Mouse (Mus musculus) intestine, postnatal 0 days (tissue): ENCODE measurements around the gene Tmem127. TPM values are rescaled to one million over a fixed set of nuclear protein-coding genes. Genes with fewer than 3 reads are reported as not detected.

Source experiments
- ATAC-seq: fragments of 200-750 bp; cut with Nextera tagmentation; 2 replicates; pipeline ENCODE4 v1.8.0; 2017; ENCODE audit warnings: mild to moderate bottlenecking, moderate TSS enrichment, moderate library complexity
- H3K27ac ChIP-seq: fragments of 300-500 bp; sonication (generic); 2 replicates; pipeline ENCODE4 v1.5.1; 2014; ENCODE audit warnings: mild to moderate bottlenecking, low read depth, low read length, moderate library complexity
- H3K27me3 ChIP-seq: fragments of 300-500 bp; sonication (generic); replicated peaks from 2 replicates; pipeline ENCODE4 v1.6.1; 2014; ENCODE audit warnings: low read length, mixed read lengths; ENCODE audit not compliant: control insufficient read depth, insufficient read depth
- H3K36me3 ChIP-seq: fragments of 300-500 bp; sonication (generic); 2 replicates; pipeline ENCODE4 v1.6.1; 2014; ENCODE audit warnings: mild to moderate bottlenecking, moderate library complexity; ENCODE audit not compliant: control insufficient read depth, insufficient read depth
- H3K4me1 ChIP-seq: fragments of 300-500 bp; sonication (generic); replicated peaks from 2 replicates; pipeline ENCODE4 v1.6.1; 2014; ENCODE audit warnings: antibody characterized with exemption, low read length, mixed read lengths; ENCODE audit not compliant: control insufficient read depth, insufficient read depth
- H3K4me2 ChIP-seq: fragments of 300-500 bp; sonication (generic); replicated peaks from 2 replicates; pipeline ENCODE4 v1.6.1; 2014; ENCODE audit warnings: low read depth, mild to moderate bottlenecking, moderate library complexity
- H3K4me3 ChIP-seq: fragments of 300-500 bp; sonication (generic); 2 replicates; pipeline ENCODE4 v1.5.1; 2014; ENCODE audit warnings: low read depth, low read length
- H3K9ac ChIP-seq: fragments of 300-500 bp; sonication (generic); 2 replicates; pipeline ENCODE4 v1.6.1; 2014; ENCODE audit warnings: mild to moderate bottlenecking, low read depth, low read length
- H3K9me3 ChIP-seq: fragments of 300-500 bp; sonication (generic); 2 replicates; pipeline ENCODE4 v1.6.1; 2016; ENCODE audit warnings: mixed run types; ENCODE audit not compliant: control insufficient read depth
- CTCF ChIP-seq: sonication (generic); IDR thresholded peaks from 2 replicates; pipeline ENCODE4 v1.5.1; 2016; ENCODE audit warnings: low read depth, mild to moderate bottlenecking, control low read depth, antibody characterized with exemption, moderate library complexity
- WGBS: fragments of 180-500 bp; shearing (Covaris S2); extraction: QIAGEN DNeasy Blood & Tissue Kit; methylation state at CpG from one replicate; pipeline ENCODE4 v1.1.7; 2014; 5-methylcytosine and 5-hydroxymethylcytosine counted together
- polyA plus RNA-seq: library from polyadenylated mRNA; unstranded; fragments of >200 nt; fragmentation: Nextera tagmentation; extraction: Ambion mirVana; gene quantifications from 2 replicates; pipeline ENCODE4 v1.2.1, GENCODE M21; 2015

The Tmem127 gene
- polyA plus RNA-seq, 1 experiment from 2014 or later = 32.8 TPM

GRCm38 (mm10) chr2:127210701-127211100 lies 37.0 kb upstream of the Tmem127 start:
- H3K36me3 ChIP-seq = peaks cover 60% of the 10 kb centered on the region
- WGBS = 94% methylated on average over 11 of the region's 11 CpGs

GRCm38 (mm10) chr2:127217746-127218145 lies 30.0 kb upstream of the Tmem127 start:
- Histone ChIP-seq H3K9me3 (no peaks in the 10 kb centered on the region), H3K27ac (no peak overlapping the region), H3K4me1 (no peaks in the 10 kb centered on the region), H3K36me3 (peaks cover 93% of the 10 kb centered on the region), H3K4me2 (no peak overlapping the region), H3K27me3 (no peaks in the 10 kb centered on the region), H3K9ac (no peak overlapping the region), H3K4me3 (no peak overlapping the region)
- no peak for ATAC-seq
- 97% methylated on average over 5 of the region's 5 CpGs for WGBS
- TF ChIP-seq CTCF = no peak

More at GRCm38 (mm10) chr2:127210701-127211100, 37.0 kb upstream of the Tmem127 start:
- Histone ChIP-seq H3K4me3 (no peak overlapping the region), H3K4me2 (no peak overlapping the region), H3K9me3 (no peaks in the 10 kb centered on the region), H3K4me1 (no peaks in the 10 kb centered on the region; the same call in 1 of the 2 replicates), H3K9ac (no peak overlapping the region), H3K27ac (no peak overlapping the region), H3K27me3 (no peaks in the 10 kb centered on the region)
- no peak for TF ChIP-seq CTCF
- no peak for ATAC-seq

- 96% methylated on average over 3 of the region's 3 CpGs for WGBS
- Histone ChIP-seq H3K4me3 (no peak overlapping the region), H3K4me2 (no peak overlapping the region), H3K9me3 (0 out of 2 replicates have a peak, but pooled peaks cover 4% of the 10 kb centered on the region), H3K4me1 (no peaks in the 10 kb centered on the region), H3K9ac (no peak overlapping the region), H3K27ac (0 out of 2 replicates have a peak overlapping the region, but pooled peaks have one; percentile 28), H3K27me3 (no peaks in the 10 kb centered on the region), H3K36me3 (peaks cover 94% of the 10 kb centered on the region)
- no peak; the same call in 1 of the 2 replicates for TF ChIP-seq CTCF
- ATAC-seq = no peak
Observed at GRCm38 (mm10) chr2:127225261-127225660, 22.4 kb upstream of the Tmem127 start.

- Histone ChIP-seq H3K9ac (no peak overlapping the region), H3K9me3 (no peaks in the 10 kb centered on the region), H3K27me3 (no peaks in the 10 kb centered on the region), H3K27ac (no peak overlapping the region), H3K36me3 (peaks cover 91% of the 10 kb centered on the region), H3K4me3 (no peak overlapping the region), H3K4me2 (no peak overlapping the region), H3K4me1 (no peaks in the 10 kb centered on the region)
- no peak for ATAC-seq
- WGBS = 88% methylated on average over 11 of the region's 11 CpGs
- TF ChIP-seq CTCF = no peak
Observed at GRCm38 (mm10) chr2:127237897-127238610, 9.7 kb upstream of the Tmem127 start.

- Histone ChIP-seq H3K4me1 (no peaks in the 10 kb centered on the region), H3K9me3 (no peaks in the 10 kb centered on the region), H3K27ac (no peak overlapping the region), H3K27me3 (no peaks in the 10 kb centered on the region), H3K9ac (no peak overlapping the region), H3K4me3 (no peak overlapping the region), H3K4me2 (no peak overlapping the region), H3K36me3 (peaks cover 84% of the 10 kb centered on the region)
- ATAC-seq = no peak
- TF ChIP-seq CTCF = no peak
- WGBS = 98% methylated on average over 2 of the region's 2 CpGs
Observed at GRCm38 (mm10) chr2:127240065-127240464, 7.6 kb upstream of the Tmem127 start.

- Histone ChIP-seq H3K36me3 (peaks cover 28% of the 10 kb centered on the region), H3K4me2 (peak overlapping the region; percentile 94), H3K4me3 (peak overlapping the region; percentile 92), H3K4me1 (peaks cover 5% of the 10 kb centered on the region), H3K9me3 (no peaks in the 10 kb centered on the region), H3K27me3 (no peaks in the 10 kb centered on the region), H3K27ac (peak overlapping the region; percentile 82), H3K9ac (peak overlapping the region; percentile 96)
- peak; percentile 34 for ATAC-seq
- WGBS = under 1% methylated on average over 38 of the region's 39 CpGs
- peak; percentile 53 for TF ChIP-seq CTCF
Observed at GRCm38 (mm10) chr2:127248334-127249004, 761 bp downstream of the Tmem127 start.
